Mouse (Mus musculus): ENCODE results near the gene Them7.

Them7 gene

DNA sequence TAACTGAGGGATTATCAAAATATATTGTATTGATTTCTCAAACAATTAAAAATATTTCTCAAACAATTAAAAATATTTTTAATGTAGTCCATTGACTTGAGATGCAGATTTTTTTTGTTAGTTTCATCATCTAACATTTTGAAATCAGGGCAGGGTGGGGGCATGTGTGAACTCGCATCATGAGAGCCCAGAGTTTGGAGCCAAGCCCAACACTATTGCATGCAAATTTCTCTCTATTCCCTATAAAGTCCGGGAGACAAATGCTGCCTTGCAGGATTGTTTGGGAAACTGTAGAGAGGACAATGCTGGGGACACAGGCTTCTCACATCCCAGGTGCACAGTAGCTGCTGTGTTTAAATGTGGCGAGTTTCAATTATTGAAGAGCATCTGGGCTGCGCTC, 151.6 kb downstream of the Them7 start:
- DNase-seq (ENCODE audit: low spot score), result no peak

DNA sequence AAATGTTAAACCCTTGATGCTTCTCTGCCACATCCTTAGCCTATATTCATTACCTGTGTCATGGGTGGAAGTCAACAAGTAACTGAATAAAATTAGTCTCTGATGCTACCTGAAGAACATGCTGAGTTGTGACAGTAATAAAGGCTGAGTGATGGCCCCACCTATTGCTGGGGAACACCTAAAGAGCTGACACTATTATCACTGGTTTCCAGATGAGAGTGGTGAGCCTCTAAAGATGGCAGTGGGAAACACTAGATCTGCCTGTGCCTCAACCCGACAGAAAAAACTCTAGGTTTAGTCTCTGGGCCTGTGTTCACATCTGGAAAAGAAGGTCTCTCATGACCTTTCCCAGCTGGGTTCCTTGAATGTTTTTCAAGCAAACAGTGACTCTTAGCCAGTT, 155.6 kb downstream of the Them7 start:
- no peak for DNase-seq (ENCODE audit: low spot score)

DNA sequence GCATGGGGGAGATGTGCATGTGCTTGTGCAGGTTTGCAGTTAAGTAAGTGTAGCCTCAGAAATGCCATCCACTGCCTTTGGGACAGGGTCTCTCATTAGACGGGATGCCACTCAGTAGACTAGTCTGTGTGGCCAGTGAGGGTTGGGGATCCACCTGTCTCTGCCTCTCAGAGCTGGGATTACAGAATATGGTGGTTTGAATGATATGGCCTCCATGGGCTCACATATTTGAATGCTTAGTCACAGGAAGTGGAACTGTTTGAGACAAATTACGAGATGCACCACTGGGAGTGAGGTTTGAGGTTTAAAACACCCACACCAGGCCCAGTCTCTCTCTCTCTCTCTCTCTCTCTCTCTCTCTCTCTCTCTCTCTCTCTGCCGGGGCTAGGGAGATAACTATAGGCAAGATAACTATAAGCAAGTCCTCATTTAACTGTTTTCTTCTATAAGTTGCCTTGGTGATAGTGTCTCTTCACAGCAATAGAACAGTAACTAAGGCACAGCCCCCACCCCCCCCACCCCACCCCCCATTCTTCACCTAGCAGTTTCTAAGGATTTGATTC, 156.7 kb downstream of the Them7 start:
- no peak for DNase-seq (ENCODE audit: low spot score)

DNA sequence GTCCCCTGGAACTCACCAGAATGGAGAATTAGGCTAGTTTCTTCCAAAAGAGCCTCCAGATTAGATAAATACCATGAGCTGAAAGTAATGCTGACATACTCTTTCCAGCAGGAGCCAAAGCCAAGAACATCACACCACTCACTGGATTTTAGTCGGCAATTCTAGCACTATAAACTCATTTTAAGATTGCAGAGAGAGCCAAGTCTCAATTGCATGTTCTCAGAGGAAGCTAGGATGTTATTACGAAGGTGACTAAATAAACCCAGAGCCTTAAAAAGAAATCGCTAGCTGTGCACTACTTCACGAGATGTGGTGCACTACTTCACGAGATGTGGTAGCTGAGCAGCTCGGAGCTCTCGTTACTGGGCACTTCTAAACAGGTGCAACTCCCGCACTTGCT, 158.9 kb downstream of the Them7 start:
- no peak for DNase-seq (ENCODE audit: low spot score)

DNA sequence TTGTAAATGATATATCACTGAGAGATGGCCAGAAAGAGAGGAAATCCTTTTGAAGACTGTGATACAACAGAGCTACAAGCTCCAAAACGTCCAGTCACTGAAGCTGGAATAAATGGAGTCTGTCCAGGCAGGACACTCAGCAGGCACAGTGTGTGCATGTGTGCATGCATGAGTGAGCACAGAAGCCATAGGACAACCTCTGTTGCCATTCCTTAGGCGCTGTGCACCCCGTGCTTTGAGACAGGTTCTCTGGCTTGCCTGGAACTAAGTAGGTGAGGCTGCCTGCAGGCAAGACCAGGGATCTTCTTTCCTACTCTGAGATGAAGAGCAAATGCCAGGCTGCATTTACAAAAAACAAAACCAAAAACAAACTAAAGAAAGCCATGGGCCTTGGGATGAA, 160.9 kb downstream of the Them7 start:
- no peak for DNase-seq (ENCODE audit: low spot score)

DNA sequence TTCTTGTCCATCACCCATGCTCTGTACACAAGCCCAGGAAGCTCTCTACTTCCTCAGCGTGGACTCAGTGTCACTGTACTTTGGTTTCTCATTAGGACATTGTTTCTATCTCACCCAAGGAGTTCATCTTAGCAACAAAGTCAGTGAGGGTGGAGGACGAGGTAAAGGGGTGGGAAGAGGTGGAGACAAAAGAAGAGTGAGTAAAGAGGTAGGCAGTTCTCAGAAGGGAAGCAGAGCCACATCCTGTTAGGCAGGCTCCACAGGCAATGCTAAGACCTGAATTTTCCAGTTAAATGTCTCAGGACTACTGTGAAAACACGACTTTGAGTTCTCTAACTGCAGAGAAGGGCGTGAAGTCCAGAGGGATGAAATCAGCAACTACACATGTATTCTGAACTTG, 162.3 kb downstream of the Them7 start:
- no peak for DNase-seq (ENCODE audit: low spot score)

DNA sequence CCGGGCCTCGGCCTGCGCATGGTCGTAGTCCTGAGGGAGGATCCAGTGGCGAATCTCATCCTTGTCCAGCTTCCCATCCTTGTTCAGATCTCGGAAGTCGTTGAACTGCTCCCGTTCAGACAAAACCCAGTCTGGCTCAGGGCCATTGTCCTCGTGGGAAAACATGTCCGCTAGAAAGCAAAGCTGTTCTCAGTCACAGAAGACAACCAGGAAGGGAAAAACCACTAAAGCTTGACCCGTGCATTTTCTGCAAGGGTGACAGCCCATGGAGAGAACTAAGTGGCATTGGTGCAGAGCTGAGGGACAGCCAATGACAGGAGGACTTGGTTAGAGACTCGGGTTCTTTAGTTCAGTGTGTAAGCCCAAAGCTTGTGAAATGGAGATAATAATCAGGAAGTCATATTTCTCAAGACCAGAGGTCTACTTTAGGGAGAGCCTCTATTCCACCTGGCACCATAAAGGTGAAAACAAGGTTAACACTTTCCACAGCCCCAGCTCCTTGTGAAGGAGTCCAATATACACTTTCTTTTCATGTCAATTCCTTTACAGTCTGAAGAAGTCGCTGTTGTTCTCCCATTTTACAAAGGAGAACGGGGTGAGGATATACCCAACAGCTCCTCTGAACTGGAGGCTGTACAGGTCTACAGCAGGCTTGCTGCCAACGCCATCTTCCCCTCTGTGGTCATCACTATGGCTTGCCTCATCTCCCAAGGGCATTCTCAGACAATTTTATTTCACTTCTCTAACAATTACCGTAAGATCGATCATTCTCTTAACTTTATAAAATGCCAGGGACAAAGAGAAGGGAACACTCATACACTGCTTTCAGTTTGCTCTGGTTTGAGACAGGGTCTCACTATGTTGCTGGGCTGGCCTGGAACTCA, 165.1 kb downstream of the Them7 start:
- no peak for DNase-seq (ENCODE audit: low spot score)

DNA sequence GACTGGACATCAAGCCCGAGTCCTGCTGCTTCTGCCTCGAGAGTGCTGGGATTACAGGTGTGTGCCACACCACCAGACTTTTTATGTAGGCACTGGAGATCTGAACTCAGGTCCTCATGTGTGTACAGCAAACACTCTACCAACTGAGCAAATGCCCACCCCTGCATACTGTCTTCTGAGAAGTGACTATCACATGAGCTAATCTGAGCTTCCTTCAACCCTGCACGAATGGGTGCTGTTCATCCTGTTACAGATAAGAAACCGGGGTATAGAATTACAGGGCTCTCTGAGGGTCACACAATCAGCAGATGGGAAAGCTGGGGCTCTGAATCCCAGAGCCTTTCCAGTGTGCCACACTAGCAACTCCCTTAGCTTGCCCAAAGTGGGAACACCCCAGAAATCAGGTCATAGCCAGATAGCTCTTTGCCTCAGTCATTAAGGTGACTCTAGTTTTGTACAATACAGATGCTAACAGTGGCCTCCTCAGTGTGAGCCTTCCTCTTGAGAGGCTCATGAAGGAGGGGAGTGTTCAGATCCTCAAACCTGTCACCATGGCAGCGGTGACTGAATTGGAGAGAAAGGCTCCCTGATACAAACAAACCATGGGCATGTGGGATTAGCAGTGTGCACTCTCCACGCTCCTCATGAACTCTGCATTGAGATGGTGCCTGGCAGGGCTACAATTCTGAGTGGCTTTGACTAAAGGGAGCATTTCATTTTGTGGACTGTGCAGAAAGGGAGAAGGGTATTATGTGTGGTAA, 166.7 kb downstream of the Them7 start:
- no peak for DNase-seq (ENCODE audit: low spot score)

DNA sequence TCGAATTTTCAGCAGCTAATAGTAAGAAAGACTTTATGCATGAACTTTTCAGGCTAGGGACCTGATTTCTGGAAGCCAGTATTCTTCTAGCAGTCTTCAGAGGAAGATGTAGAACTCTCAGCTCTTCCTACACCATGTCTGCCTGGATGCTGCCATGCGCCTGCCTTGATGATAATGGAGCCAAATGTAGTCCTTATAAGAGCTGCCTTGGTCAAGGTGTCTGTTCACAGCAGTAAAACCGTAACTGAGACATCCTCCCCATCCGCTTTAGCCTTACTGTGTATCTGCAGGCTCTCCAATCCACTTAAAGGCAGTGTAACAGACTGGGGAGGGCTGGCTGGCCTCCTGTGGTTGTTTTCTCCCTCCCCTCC, 167.3 kb downstream of the Them7 start:
- DNase-seq (ENCODE audit: low spot score), result no peak

DNA sequence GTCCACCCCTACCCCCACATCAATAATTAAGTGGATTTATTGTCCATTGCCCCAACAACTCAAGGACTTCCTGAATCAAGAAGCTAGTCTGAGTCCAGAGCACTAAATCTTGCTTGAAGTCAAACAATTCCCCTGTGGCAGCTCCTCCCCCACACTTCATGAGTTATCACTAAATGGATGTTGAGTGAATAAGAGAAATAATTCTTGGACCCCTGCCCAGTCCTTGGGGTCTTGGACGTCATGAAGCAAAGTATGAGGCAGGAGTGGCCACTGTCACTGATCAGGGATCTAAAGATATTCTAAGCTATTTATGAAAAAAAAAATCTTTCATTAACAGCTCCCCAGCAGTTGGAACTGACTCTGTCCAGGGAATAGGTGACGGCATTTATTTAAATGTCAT, 168.4 kb downstream of the Them7 start:
- no peak for DNase-seq (ENCODE audit: low spot score)

DNA sequence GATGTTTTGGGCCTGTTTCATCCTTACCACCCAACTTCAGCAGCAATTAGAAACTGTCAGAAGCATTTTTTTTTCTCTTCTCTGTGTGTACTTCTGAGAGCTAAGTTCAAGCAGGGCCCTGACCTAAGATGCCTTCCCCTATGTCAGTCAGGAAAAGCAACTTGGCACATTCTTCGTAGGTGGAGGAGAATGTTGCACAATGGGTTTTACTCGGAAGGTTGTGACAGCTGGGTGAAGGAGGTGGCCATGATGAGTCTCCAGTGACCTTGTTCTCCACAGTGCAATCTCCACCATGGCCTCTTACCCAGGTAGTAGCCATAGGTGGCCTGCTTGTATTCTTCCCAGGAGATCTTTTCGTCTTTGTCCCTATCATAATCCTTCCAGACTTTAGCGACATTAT, 170.3 kb downstream of the Them7 start:
- no peak for DNase-seq (ENCODE audit: low spot score)

DNA sequence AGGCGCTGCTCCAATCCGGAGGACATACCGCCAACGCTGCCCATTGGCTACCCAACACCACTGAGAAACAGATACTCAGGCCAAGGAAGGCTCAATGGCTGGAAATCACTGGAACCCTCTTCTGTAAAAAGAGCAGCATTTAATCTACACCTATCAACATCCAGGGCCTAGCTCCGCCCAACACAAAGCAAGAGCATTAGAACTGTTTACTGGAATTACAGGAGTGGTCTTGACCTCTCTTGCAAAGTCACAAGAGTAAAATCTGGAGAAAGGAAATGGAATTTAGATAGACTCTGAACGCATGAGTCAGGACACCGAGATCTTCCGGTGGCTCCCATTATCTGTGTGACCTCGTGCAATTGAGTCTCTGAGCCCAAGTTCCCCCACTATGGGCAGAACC, 171.9 kb downstream of the Them7 start:
- no peak for DNase-seq (ENCODE audit: low spot score)

DNA sequence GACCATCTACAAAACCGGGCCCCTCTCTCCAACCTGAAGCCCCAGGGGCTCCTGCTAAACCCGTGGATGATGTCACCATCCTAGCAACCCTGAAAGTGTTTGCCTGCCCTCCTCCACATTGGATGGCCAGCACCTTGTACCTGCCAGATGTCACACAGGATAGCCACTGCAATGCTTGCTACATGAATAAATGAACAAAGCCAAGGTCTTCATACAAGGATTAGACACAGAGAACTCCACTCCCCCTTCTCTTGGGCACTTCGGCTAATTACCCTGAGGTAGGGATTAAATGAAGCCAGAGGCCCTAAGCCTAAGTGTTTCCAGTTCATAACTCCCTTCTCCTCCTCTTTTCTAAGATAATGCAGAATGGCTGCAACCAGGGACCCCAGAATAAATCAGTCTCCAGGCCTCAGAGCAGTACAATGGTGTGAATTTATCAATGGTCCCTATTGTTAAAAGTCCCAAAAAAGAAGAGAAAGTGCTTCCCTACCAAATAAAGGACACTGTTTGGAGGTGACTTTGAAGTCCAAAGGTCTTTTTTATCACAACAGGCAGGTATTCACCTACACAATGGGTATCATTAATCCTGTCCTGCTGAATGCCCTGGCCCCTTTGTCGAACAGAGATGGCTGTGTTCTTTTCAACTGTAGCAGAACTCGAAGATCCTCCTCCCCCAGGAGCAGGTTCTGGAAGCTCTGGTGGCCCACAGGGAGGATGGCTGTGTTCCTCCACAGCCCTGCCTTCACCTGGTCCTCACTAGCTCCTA, 173.5 kb downstream of the Them7 start:
- DNase-seq (ENCODE audit: low spot score), result no peak

DNA sequence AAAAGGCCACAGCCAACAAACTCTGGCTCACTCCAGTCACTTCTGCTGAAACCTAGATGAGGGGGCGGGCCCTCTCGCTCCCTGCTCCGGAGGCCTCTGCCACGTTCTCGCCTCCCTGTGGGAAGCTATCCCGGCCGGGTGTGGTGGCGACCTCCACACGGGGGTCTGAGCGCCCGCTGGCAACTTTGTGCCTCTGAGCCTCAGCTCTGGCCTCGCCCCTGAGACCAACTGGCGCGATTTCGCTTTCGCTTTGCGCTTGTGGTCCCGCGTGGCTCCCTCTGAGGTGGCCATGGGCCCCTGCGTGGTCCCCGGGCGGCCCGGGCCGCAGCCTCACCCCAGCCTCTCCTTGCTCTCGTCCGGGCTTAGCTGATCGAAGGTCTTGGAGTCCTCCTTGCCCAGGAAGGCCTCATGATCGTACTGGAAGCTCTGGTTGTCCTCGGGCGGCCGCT, 174.5 kb downstream of the Them7 start:
- no peak for DNase-seq (ENCODE audit: low spot score)

DNA sequence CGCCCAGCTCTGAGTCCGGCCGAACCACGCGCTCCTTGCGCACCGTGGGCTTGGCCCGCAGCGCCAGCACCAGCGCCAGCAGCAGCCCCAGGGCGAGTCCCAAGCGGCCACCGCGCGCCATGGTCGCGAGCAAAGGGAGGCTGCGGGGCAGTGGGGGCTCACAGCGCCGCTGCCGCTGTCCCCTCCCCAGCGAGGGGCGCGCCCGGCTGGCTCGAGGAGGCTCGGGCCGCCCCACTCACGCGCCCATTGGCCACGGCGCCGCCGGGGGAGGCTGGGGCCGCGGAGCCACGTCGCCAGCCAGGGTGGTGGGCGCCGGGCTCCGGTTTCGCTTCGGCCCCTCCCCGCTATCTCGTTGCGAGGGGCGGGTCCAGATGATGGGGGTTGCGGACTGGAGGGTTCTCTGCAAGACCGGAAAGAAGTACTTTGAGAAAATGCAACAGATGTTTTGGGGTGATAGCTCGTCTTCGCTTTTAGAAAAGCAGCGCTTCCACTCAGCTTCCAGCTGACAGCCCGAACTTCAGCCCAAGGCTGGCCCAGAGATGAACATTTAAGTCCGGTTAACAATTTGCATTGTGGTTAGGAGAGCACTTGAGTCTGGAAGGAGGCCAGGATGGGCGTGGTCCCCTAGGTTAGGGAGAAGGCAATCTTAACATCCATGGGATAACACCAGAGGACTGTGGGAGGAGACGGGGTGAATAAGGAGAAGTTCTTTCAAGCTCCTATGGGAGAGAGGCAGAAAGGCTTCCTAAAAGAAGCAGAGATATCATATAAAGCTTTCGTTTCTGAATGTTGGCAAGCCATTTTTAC, 175.2 kb downstream of the Them7 start, which contains the start of gene Rcn1:
Rcn1 (minus strand) TSS at position 235 of the 807 bp plus-strand sequence.
- DNase-seq (ENCODE audit: low spot score), result no peak

DNA sequence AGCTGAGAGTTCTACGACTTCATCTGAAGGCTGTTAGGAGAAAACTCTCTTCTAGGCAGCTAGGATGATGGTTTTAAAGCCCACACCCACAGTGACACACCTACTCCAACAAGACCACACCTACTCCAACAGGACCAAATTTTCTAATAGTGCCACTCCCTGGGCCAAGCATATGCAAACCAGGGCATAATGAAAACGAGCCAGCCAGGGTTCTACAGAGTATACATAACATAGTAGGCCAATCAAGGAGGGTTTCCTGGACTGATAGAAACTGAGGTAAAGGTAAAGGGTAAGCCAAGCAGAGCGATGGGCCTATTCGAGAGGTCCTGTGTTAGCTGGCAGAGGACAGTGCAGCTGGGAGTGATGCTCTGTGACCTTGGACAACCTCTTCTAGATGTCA, 176.4 kb downstream of the Them7 start:
- no peak for DNase-seq (ENCODE audit: low spot score)

DNA sequence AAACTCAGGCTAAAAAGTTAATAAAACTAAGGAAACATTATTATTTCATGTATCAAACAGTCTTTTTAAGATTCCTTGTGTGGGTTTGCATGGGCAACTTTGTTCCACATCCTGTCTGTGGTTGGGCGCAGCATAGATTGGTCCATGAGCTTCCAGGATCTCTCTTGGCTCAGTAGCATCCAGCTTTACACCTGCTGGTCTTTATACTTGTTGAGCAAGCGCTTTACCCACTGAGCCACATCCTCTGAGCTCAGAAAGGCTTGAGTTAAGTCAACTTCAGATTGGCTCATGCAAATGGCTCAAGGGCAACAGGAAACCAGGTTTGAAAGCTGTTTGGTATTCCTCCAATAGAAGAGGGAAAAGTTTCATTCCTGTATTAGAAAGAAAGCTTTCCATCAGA, 178.1 kb downstream of the Them7 start:
- no peak for DNase-seq (ENCODE audit: low spot score)

DNA sequence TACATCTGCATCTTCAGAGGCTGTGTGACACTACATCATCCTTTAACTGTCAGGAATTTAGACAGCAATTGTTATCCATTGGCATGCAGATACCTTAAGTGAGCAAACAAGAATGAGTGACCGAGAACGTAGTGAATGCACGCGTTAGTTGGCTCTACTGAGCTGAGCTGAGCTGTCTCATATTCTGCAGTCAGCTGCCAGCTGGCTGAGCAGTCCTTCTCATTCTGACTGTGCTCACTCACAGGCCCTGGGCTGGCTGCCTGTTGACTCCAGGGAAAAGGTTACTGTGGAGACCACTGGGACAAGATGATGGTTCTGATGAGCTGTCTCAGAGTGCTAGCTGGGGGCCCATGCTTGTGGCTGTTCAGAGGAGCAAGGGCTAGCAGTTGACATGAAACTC, 184.4 kb downstream of the Them7 start:
- no peak for DNase-seq (ENCODE audit: low spot score)

DNA sequence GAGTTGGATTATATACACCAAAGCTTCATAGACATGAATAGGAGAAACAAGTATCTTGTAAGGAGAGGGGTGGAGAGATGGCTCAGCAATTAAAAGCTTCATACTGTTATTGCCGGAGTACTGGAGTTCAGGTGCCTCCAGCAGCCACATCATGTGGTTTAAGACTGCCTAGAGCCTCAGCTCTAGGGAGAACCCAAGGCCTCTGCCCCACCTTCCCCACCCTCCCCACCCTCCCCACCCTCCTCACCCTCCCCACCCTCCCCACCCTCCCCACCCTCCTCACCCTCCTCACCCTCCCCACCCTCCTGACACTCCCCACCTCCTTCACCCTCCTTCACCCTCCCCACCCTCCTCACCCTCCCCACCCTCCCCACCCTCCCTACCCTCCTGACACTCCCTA, 185.1 kb downstream of the Them7 start:
- no peak for DNase-seq (ENCODE audit: low spot score)

DNA sequence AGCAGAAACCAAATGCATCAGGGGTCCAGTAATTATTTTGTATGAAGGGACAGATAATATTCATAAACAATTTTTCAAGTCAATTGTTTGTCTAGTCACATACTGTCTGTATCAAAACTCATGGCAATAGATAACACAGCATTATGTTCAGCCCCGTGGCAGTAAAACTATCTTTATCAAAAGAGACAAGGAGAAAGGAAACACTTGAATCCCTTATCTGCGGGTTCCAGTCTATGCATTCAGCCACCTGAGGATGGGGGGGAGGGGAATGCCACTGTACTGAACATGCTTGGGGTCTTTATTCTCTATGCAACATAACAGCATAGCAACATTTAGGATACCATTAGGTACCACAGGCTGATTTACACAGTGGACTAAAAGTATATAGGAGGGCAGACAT, 190.2 kb downstream of the Them7 start:
- DNase-seq (ENCODE audit: low spot score), result no peak

DNA sequence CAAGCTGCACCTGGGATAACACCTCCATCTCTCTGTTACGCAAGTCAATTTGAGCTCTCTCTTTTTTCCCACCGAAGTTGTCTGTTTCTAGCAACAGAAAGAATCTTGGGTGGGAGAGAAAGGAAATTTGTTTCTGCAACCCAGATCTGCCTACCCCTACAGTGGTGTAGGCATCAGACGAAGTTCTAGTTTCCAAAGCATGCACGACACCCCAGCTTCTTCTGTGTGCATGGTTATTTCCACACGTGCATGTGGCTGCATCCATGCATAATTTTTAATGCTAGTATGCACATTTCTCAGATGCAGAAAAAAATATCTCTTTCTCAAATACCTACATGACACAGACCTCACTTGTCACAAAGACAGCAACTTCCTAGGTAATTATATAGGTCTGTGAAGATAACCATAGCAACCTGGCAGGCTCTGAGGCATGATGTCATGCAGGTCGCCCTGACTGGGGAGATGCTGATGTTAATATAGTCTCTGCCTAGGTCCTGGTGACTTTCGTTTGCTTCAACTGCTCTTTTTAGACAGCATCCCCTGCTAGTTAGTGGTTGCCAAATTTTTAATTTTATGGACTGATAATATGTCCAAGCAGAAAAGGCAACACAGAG, 192.0 kb downstream of the Them7 start:
- DNase-seq (ENCODE audit: low spot score), result peak; percentile 21
